Mouse (Mus musculus) CD4-positive naive resting alpha-beta T cell, adult 76 days (primary cell): Measurements from ENCODE around the gene Ankrd66. TPM values are rescaled to one million over a fixed set of nuclear protein-coding genes. Genes with fewer than 3 reads are reported as not detected.

Experiments used
- total RNA-seq: library from RNA; stranded (reverse); gene quantifications from one replicate; pipeline ENCODE4 v1.2.4, GENCODE M21; 2023

The Ankrd66 gene
- not detected for total RNA-seq

GRCm38 (mm10) chr17:43543539-43543938 is at the start of gene Ankrd66:
Gene Ankrd66, minus strand, starts transcription at chr17:43543639.

GRCm38 (mm10) chr17:43567992-43568888 is 24.8 kb upstream of the Ankrd66 start, which contains the start of gene Pla2g7:
Gene Pla2g7, plus strand, starts transcription at chr17:43568098.

GRCm38 (mm10) chr17:43502592-43502991 is 40.8 kb downstream of the Ankrd66 start, which contains the start of gene Mep1a:
Gene Mep1a, minus strand, starts transcription at chr17:43502812.

Other genes with a start within 250 kb of the Ankrd66 start
- gene Adgrf5, start 183.2 kb downstream of the Ankrd66 start, total RNA-seq: 0.09 TPM
- gene Mep1a, start 40.8 kb downstream of the Ankrd66 start, total RNA-seq: not detected
- gene Pla2g7, start 24.5 kb upstream of the Ankrd66 start, total RNA-seq: 4.3 TPM
- not detected for gene Tdrd6, start 86.7 kb upstream of the Ankrd66 start, total RNA-seq
- 9.4 TPM for gene Slc25a27, start 123.6 kb upstream of the Ankrd66 start, total RNA-seq
- gene Cyp39a1, start 123.8 kb upstream of the Ankrd66 start, total RNA-seq: 3.6 TPM